Mouse (Mus musculus) liver, embryonic 13.5 days (tissue): ENCODE measurements around the gene Prss53. TPM values are rescaled to one million over a fixed set of nuclear protein-coding genes. Genes with fewer than 3 reads are reported as not detected.
A peak's percentile ranks its signal among the peaks of the same experiment; 100 is the strongest.

ENCODE experiments used
- ATAC-seq: fragments of 200-750 bp; cut with Nextera tagmentation; 2 replicates; pipeline ENCODE4 v1.8.0; 2017; ENCODE audit warnings: low read depth, mild to moderate bottlenecking, moderate number of reproducible peaks, moderate library complexity
- DNase-seq: peaks from one replicate; pipeline ENCODE4 v3.0.0; 2022
- H3K27ac ChIP-seq: fragments of 300-500 bp; sonication (generic); 2 replicates; pipeline ENCODE4 v1.5.1; 2015; ENCODE audit warnings: moderate library complexity, mild to moderate bottlenecking, inconsistent platforms
- H3K27me3 ChIP-seq: fragments of 300-500 bp; sonication (generic); 2 replicates; pipeline ENCODE4 v1.6.1; 2015; ENCODE audit warnings: mild to moderate bottlenecking, inconsistent platforms
- H3K36me3 ChIP-seq: fragments of 300-500 bp; sonication (generic); 2 replicates; pipeline ENCODE4 v1.6.1; 2015; ENCODE audit warnings: mild to moderate bottlenecking, inconsistent platforms
- H3K4me1 ChIP-seq: fragments of 300-500 bp; sonication (generic); replicated peaks from 2 replicates; pipeline ENCODE4 v1.6.1; 2015; ENCODE audit warnings: inconsistent platforms
- H3K4me2 ChIP-seq: fragments of 300-500 bp; sonication (generic); 2 replicates; pipeline ENCODE4 v1.6.1; 2015; ENCODE audit warnings: inconsistent platforms, mild to moderate bottlenecking, moderate library complexity
- H3K4me3 ChIP-seq: fragments of 300-500 bp; sonication (generic); replicated peaks from 2 replicates; pipeline ENCODE4 v1.5.1; 2015; ENCODE audit warnings: mild to moderate bottlenecking, inconsistent platforms
- H3K9ac ChIP-seq: fragments of 300-500 bp; sonication (generic); 2 replicates; pipeline ENCODE4 v1.6.1; 2015; ENCODE audit warnings: mild to moderate bottlenecking, inconsistent platforms
- H3K9me3 ChIP-seq: fragments of 300-500 bp; sonication (generic); replicated peaks from 2 replicates; pipeline ENCODE4 v1.6.1; 2016; ENCODE audit warnings: inconsistent platforms
- WGBS: fragments of 180-500 bp; shearing (Covaris S2); methylation state at CpG from one replicate; pipeline ENCODE4 v1.1.7; 2015; ENCODE audit not compliant: insufficient replicate concordance; 5-methylcytosine and 5-hydroxymethylcytosine counted together
- polyA plus RNA-seq: library from polyadenylated mRNA; unstranded; fragments of >200 nt; fragmentation: Nextera tagmentation; extraction: Ambion mirVana; gene quantifications from 2 replicates; pipeline ENCODE4 v1.2.1, GENCODE M21; 2015

Gene Prss53
- polyA plus RNA-seq = 0.19 and 0.24 TPM in 2 replicates

- Histone ChIP-seq H3K27ac (0 out of 2 replicates have a peak within 1 kb of the TSS, but pooled peaks have one; percentile 13), H3K4me3 (no peak within 1 kb of the TSS), H3K4me2 (no peak within 1 kb of the TSS), H3K4me1 (peaks cover 23% of the 10 kb centered on the region), H3K27me3 (no peaks in the 10 kb centered on the region), H3K9me3 (no peaks in the 10 kb centered on the region), H3K36me3 (peaks cover 65% of the 10 kb centered on the region), H3K9ac (0 out of 2 replicates have a peak within 1 kb of the TSS, but pooled peaks have one; percentile 5)
- WGBS = 55% methylated on average over 4 of the region's 4 CpGs
- ATAC-seq (no peak), DNase-seq (no peak)
These were observed at the start of gene Prss53 for GRCm38 (mm10) chr7:127890798-127891197. Prss53 (minus strand) TSS chr7:127890970.

- 55% methylated on average over 18 of the region's 18 CpGs for WGBS
- ATAC-seq (no peak), DNase-seq (no peak)
- Histone ChIP-seq H3K27ac (no peak overlapping the region), H3K4me3 (peak overlapping the region; percentile 77), H3K27me3 (no peaks in the 10 kb centered on the region), H3K4me2 (peak overlapping the region; percentile 100), H3K36me3 (no peaks in the 10 kb centered on the region), H3K4me1 (peaks cover 44% of the 10 kb centered on the region), H3K9me3 (no peaks in the 10 kb centered on the region), H3K9ac (peak overlapping the region; percentile 86)
These were observed 45.6 kb upstream of the Prss53 start for GRCm38 (mm10) chr7:127936216-127936884.

GRCm38 (mm10) chr7:127935748-127936159, 45.0 kb upstream of the Prss53 start:
- Histone ChIP-seq H3K4me2 (peak overlapping the region; percentile 100), H3K9ac (peak overlapping the region; percentile 86), H3K27me3 (no peaks in the 10 kb centered on the region), H3K4me1 (peaks cover 47% of the 10 kb centered on the region), H3K36me3 (no peaks in the 10 kb centered on the region), H3K27ac (peak overlapping the region; percentile 41; the same call in 1 of the 2 replicates), H3K9me3 (no peaks in the 10 kb centered on the region), H3K4me3 (peak overlapping the region; percentile 77)
- ATAC-seq (peak; percentile 29), DNase-seq (no peak)
- WGBS = under 1% methylated on average over 38 of the region's 38 CpGs

- ATAC-seq (peak; percentile 93), DNase-seq (peak; percentile 94)
- H3K4me1 ChIP-seq = peaks cover 53% of the 10 kb centered on the region
- no peaks in the 10 kb centered on the region for H3K9me3 ChIP-seq
- 7% methylated on average over 32 of the region's 32 CpGs for WGBS
- H3K9ac ChIP-seq = peak overlapping the region; percentile 86
- peak overlapping the region; percentile 41; the same call in 1 of the 2 replicates for H3K27ac ChIP-seq
- peak overlapping the region; percentile 77 for H3K4me3 ChIP-seq
- no peaks in the 10 kb centered on the region for H3K36me3 ChIP-seq
- H3K27me3 ChIP-seq = no peaks in the 10 kb centered on the region; the same call in 1 of the 2 replicates
- peak overlapping the region; percentile 100 for H3K4me2 ChIP-seq
These were observed 44.4 kb upstream of the Prss53 start for GRCm38 (mm10) chr7:127935028-127935722.

- H3K36me3 ChIP-seq = no peaks in the 10 kb centered on the region
- no peak for DNase-seq
- 73% methylated on average over 5 of the region's 5 CpGs for WGBS
- H3K9ac ChIP-seq = 0 out of 2 replicates have a peak overlapping the region, but pooled peaks have one; percentile 86
- H3K27ac ChIP-seq = no peak overlapping the region
- H3K9me3 ChIP-seq = no peaks in the 10 kb centered on the region
- H3K4me3 ChIP-seq = no peak overlapping the region
- H3K27me3 ChIP-seq = no peaks in the 10 kb centered on the region; the same call in 1 of the 2 replicates
- H3K4me1 ChIP-seq = peaks cover 64% of the 10 kb centered on the region
- ATAC-seq = no peak
- no peak overlapping the region for H3K4me2 ChIP-seq
These were observed 43.3 kb upstream of the Prss53 start for GRCm38 (mm10) chr7:127934075-127934474.

- 44% methylated on average over 13 of the region's 13 CpGs for WGBS
- H3K9ac ChIP-seq = no peak overlapping the region
- H3K4me1 ChIP-seq = peaks cover 70% of the 10 kb centered on the region
- H3K4me3 ChIP-seq = no peak overlapping the region
- no peak for ATAC-seq
- peak overlapping the region; percentile 24; the same call in 1 of the 2 replicates for H3K4me2 ChIP-seq
- no peaks in the 10 kb centered on the region; the same call in 1 of the 2 replicates for H3K27me3 ChIP-seq
- H3K9me3 ChIP-seq = no peaks in the 10 kb centered on the region
- H3K27ac ChIP-seq = peak overlapping the region; percentile 51
- H3K36me3 ChIP-seq = no peaks in the 10 kb centered on the region
- no peak for DNase-seq
These were observed 41.7 kb upstream of the Prss53 start for GRCm38 (mm10) chr7:127932273-127933031.

GRCm38 (mm10) chr7:127931351-127932135, 40.8 kb upstream of the Prss53 start:
- no peak for ATAC-seq
- peak overlapping the region; percentile 51 for H3K27ac ChIP-seq
- no peak overlapping the region for H3K9ac ChIP-seq
- WGBS = 56% methylated on average over 13 of the region's 13 CpGs
- H3K27me3 ChIP-seq = no peaks in the 10 kb centered on the region; the same call in 1 of the 2 replicates
- H3K4me2 ChIP-seq = peak overlapping the region; percentile 34
- DNase-seq = no peak
- no peak overlapping the region; the same call in 1 of the 2 replicates for H3K4me3 ChIP-seq
- peaks cover 71% of the 10 kb centered on the region for H3K4me1 ChIP-seq
- H3K9me3 ChIP-seq = no peaks in the 10 kb centered on the region
- H3K36me3 ChIP-seq = peaks cover 6% of the 10 kb centered on the region

GRCm38 (mm10) chr7:127930636-127931035, 39.9 kb upstream of the Prss53 start:
- peaks cover 14% of the 10 kb centered on the region for H3K36me3 ChIP-seq
- H3K9me3 ChIP-seq = no peaks in the 10 kb centered on the region
- no peak overlapping the region for H3K4me2 ChIP-seq
- H3K4me1 ChIP-seq = peaks cover 62% of the 10 kb centered on the region
- DNase-seq (no peak), ATAC-seq (no peak)
- no peak overlapping the region for H3K9ac ChIP-seq
- no peak overlapping the region for H3K4me3 ChIP-seq
- no peak overlapping the region for H3K27ac ChIP-seq
- H3K27me3 ChIP-seq = no peaks in the 10 kb centered on the region; the same call in 1 of the 2 replicates
- 79% methylated on average over 5 of the region's 5 CpGs for whole genome bisulfite sequencing

- WGBS = 25% methylated on average over 6 of the region's 6 CpGs
These were observed 39.2 kb upstream of the Prss53 start, which contains the start of gene Prss8 for GRCm38 (mm10) chr7:127929923-127930322. Prss8 (minus strand) TSS chr7:127930104.

GRCm38 (mm10) chr7:127928596-127928995, 37.8 kb upstream of the Prss53 start:
- Histone ChIP-seq H3K9me3 (no peaks in the 10 kb centered on the region), H3K9ac (0 out of 2 replicates have a peak overlapping the region, but pooled peaks have one; percentile 66), H3K27ac (no peak overlapping the region), H3K4me3 (peak overlapping the region; percentile 46; the same call in 1 of the 2 replicates), H3K4me1 (peaks cover 56% of the 10 kb centered on the region), H3K36me3 (peaks cover 30% of the 10 kb centered on the region), H3K4me2 (peak overlapping the region; percentile 55), H3K27me3 (no peaks in the 10 kb centered on the region; the same call in 1 of the 2 replicates)
- DNase-seq (no peak), ATAC-seq (no peak)
- 57% methylated on average over 5 of the region's 5 CpGs for WGBS

More at GRCm38 (mm10) chr7:127929923-127930322, 39.2 kb upstream of the Prss53 start, which contains the start of gene Prss8:
- no peaks in the 10 kb centered on the region; the same call in 1 of the 2 replicates for H3K27me3 ChIP-seq
- H3K4me2 ChIP-seq = peak within 1 kb of the TSS; percentile 55
- peak within 1 kb of the TSS; percentile 66 for H3K9ac ChIP-seq
- H3K9me3 ChIP-seq = no peaks in the 10 kb centered on the region
- DNase-seq (no peak), ATAC-seq (no peak; the same call in 1 of the 2 replicates)
- no peak within 1 kb of the TSS for H3K27ac ChIP-seq
- H3K4me3 ChIP-seq = peak within 1 kb of the TSS; percentile 46
- H3K36me3 ChIP-seq = peaks cover 21% of the 10 kb centered on the region
- peaks cover 58% of the 10 kb centered on the region for H3K4me1 ChIP-seq
